Mouse (Mus musculus) embryonic facial prominence, embryonic 14.5 days (tissue): ENCODE data around the gene Lactb. TPM values are rescaled to one million over a fixed set of nuclear protein-coding genes. Genes with fewer than 3 reads are reported as not detected.
A peak's percentile ranks its signal among the peaks of the same experiment; 100 is the strongest.

ENCODE experiments used
- ATAC-seq: fragments of 200-750 bp; cut with Nextera tagmentation; 2 replicates; pipeline ENCODE4 v1.8.0; 2017; ENCODE audit warnings: low read depth, moderate number of reproducible peaks, moderate TSS enrichment
- DNase-seq: peaks from one replicate; pipeline ENCODE4 v3.0.0-alpha.2; 2015; ENCODE audit warnings: low spot score
- H3K27ac ChIP-seq: fragments of 300-500 bp; sonication (generic); replicated peaks from 2 replicates; pipeline ENCODE4 v1.5.1; 2014; ENCODE audit warnings: low read depth, mild to moderate bottlenecking, low read length, moderate library complexity
- H3K27me3 ChIP-seq: fragments of 300-500 bp; sonication (generic); replicated peaks from 2 replicates; pipeline ENCODE4 v1.6.1; 2014; ENCODE audit warnings: low read length; ENCODE audit not compliant: control insufficient read depth, insufficient read depth
- H3K36me3 ChIP-seq: fragments of 300-500 bp; sonication (generic); 2 replicates; pipeline ENCODE4 v1.6.1; 2014; ENCODE audit warnings: low read length, mixed read lengths; ENCODE audit not compliant: control insufficient read depth, insufficient read depth
- H3K4me1 ChIP-seq: fragments of 300-500 bp; sonication (generic); 2 replicates; pipeline ENCODE4 v1.6.1; 2014; ENCODE audit warnings: antibody characterized with exemption, low read length; ENCODE audit not compliant: control insufficient read depth, insufficient read depth
- H3K4me2 ChIP-seq: fragments of 300-500 bp; sonication (generic); 2 replicates; pipeline ENCODE4 v1.6.1; 2014; ENCODE audit warnings: low read depth, mild to moderate bottlenecking, low read length, moderate library complexity, mixed read lengths
- H3K4me3 ChIP-seq: fragments of 300-500 bp; sonication (generic); 2 replicates; pipeline ENCODE4 v1.5.1; 2014; ENCODE audit warnings: low read depth, mild to moderate bottlenecking, low read length
- H3K9ac ChIP-seq: fragments of 300-500 bp; sonication (generic); 2 replicates; pipeline ENCODE4 v1.6.1; 2014; ENCODE audit warnings: low read depth, mild to moderate bottlenecking, low read length, moderate library complexity, mixed read lengths
- H3K9me3 ChIP-seq: fragments of 300-500 bp; sonication (generic); 2 replicates; pipeline ENCODE4 v1.6.1; 2016; ENCODE audit warnings: low read length; ENCODE audit not compliant: control insufficient read depth
- WGBS: fragments of 180-500 bp; shearing (Covaris S2); extraction: QIAGEN DNeasy Blood & Tissue Kit; methylation state at CpG from one replicate; pipeline ENCODE4 v1.1.7; 2014; 5-methylcytosine and 5-hydroxymethylcytosine counted together
- polyA plus RNA-seq: library from polyadenylated mRNA; unstranded; fragments of >200 nt; fragmentation: Nextera tagmentation; extraction: Ambion mirVana; gene quantifications from 2 replicates; pipeline ENCODE4 v1.2.1, GENCODE M21; 2014

The Lactb gene
- polyA plus RNA-seq, 1 experiment from 2014 or later: 9.8 TPM

- no peak overlapping the region for H3K4me2 ChIP-seq
- no peak for DNase-seq
These were observed 4.2 kb downstream of the Lactb start for GRCm38 (mm10) chr9:66971116-66971515.

GRCm38 (mm10) chr9:66967492-66967891 is 7.8 kb downstream of the Lactb start:
- no peaks in the 10 kb centered on the region for H3K9me3 ChIP-seq
- no peak for ATAC-seq
- H3K9ac ChIP-seq: no peak overlapping the region
- H3K27ac ChIP-seq: no peak overlapping the region
- H3K27me3 ChIP-seq: no peaks in the 10 kb centered on the region
- no peak overlapping the region for H3K4me2 ChIP-seq
- no peaks in the 10 kb centered on the region for H3K4me1 ChIP-seq
- H3K36me3 ChIP-seq: peaks cover 26% of the 10 kb centered on the region
- H3K4me3 ChIP-seq: no peak overlapping the region
- DNase-seq: no peak
- WGBS: 80% methylated on average over 8 of the region's 8 CpGs

More at GRCm38 (mm10) chr9:66971116-66971515, 4.2 kb downstream of the Lactb start:
- no peak overlapping the region for H3K27ac ChIP-seq
- WGBS: 93% methylated on average over 8 of the region's 8 CpGs
- H3K27me3 ChIP-seq: no peaks in the 10 kb centered on the region
- no peak for ATAC-seq
- H3K9me3 ChIP-seq: no peaks in the 10 kb centered on the region
- no peak overlapping the region for H3K4me3 ChIP-seq
- peaks cover 8% of the 10 kb centered on the region; the same call in 1 of the 2 replicates for H3K4me1 ChIP-seq
- H3K9ac ChIP-seq: no peak overlapping the region
- H3K36me3 ChIP-seq: peaks cover 22% of the 10 kb centered on the region

GRCm38 (mm10) chr9:66961478-66961877 is 13.8 kb downstream of the Lactb start:
- WGBS: 81% methylated on average over 3 of the region's 3 CpGs
- Histone ChIP-seq H3K36me3 (0 out of 2 replicates have a peak, but pooled peaks cover 3% of the 10 kb centered on the region), H3K27me3 (no peaks in the 10 kb centered on the region), H3K9ac (no peak overlapping the region), H3K4me1 (no peaks in the 10 kb centered on the region), H3K27ac (no peak overlapping the region), H3K9me3 (no peaks in the 10 kb centered on the region), H3K4me2 (no peak overlapping the region), H3K4me3 (no peak overlapping the region)
- no peak for ATAC-seq
- no peak for DNase-seq

GRCm38 (mm10) chr9:66957451-66957850 is 17.8 kb downstream of the Lactb start:
- Histone ChIP-seq H3K4me3 (no peak overlapping the region), H3K4me2 (no peak overlapping the region), H3K27ac (no peak overlapping the region), H3K36me3 (0 out of 2 replicates have a peak, but pooled peaks cover 3% of the 10 kb centered on the region), H3K9ac (no peak overlapping the region), H3K4me1 (no peaks in the 10 kb centered on the region), H3K9me3 (no peaks in the 10 kb centered on the region), H3K27me3 (no peaks in the 10 kb centered on the region)
- WGBS: 88% methylated on average over 3 of the region's 3 CpGs
- no peak for DNase-seq
- ATAC-seq: no peak

GRCm38 (mm10) chr9:66952886-66953285 is 22.4 kb downstream of the Lactb start:
- 73% methylated on average over 2 of the region's 2 CpGs for WGBS
- no peak overlapping the region for H3K4me3 ChIP-seq
- H3K4me1 ChIP-seq: no peaks in the 10 kb centered on the region
- H3K9me3 ChIP-seq: no peaks in the 10 kb centered on the region
- ATAC-seq (no peak), DNase-seq (no peak)
- peaks cover 14% of the 10 kb centered on the region for H3K36me3 ChIP-seq
- no peak overlapping the region for H3K27ac ChIP-seq
- no peak overlapping the region for H3K9ac ChIP-seq
- H3K27me3 ChIP-seq: no peaks in the 10 kb centered on the region
- no peak overlapping the region for H3K4me2 ChIP-seq

- Histone ChIP-seq H3K27ac (no peak overlapping the region), H3K4me3 (no peak overlapping the region), H3K27me3 (no peaks in the 10 kb centered on the region), H3K9ac (no peak overlapping the region), H3K4me2 (no peak overlapping the region), H3K9me3 (no peaks in the 10 kb centered on the region), H3K36me3 (peaks cover 17% of the 10 kb centered on the region), H3K4me1 (no peaks in the 10 kb centered on the region)
- DNase-seq (no peak), ATAC-seq (no peak)
- 78% methylated on average over 8 of the region's 8 CpGs for WGBS
These were observed 23.0 kb downstream of the Lactb start for GRCm38 (mm10) chr9:66952321-66952720.

GRCm38 (mm10) chr9:66948536-66948935 is 26.7 kb downstream of the Lactb start:
- 92% methylated on average over 2 of the region's 2 CpGs for WGBS
- Histone ChIP-seq H3K4me1 (peaks cover 5% of the 10 kb centered on the region; the same call in 1 of the 2 replicates), H3K9me3 (no peaks in the 10 kb centered on the region), H3K4me3 (no peak overlapping the region), H3K4me2 (no peak overlapping the region), H3K27ac (no peak overlapping the region), H3K27me3 (no peaks in the 10 kb centered on the region), H3K9ac (no peak overlapping the region), H3K36me3 (peaks cover 14% of the 10 kb centered on the region)
- no peak for ATAC-seq
- DNase-seq: no peak

GRCm38 (mm10) chr9:66945647-66946641 is 29.3 kb downstream of the Lactb start, which contains the start of gene Rps27l:
Rps27l (plus strand) TSS chr9:66946086.
- DNase-seq: peak; percentile 96
- Histone ChIP-seq H3K4me1 (peaks cover 9% of the 10 kb centered on the region; the same call in 1 of the 2 replicates), H3K9me3 (no peaks in the 10 kb centered on the region), H3K36me3 (peaks cover 14% of the 10 kb centered on the region), H3K4me3 (peak within 1 kb of the TSS; percentile 98), H3K4me2 (peak within 1 kb of the TSS; percentile 68), H3K27ac (peak within 1 kb of the TSS; percentile 97), H3K9ac (peak within 1 kb of the TSS; percentile 93), H3K27me3 (no peaks in the 10 kb centered on the region)
- peak; percentile 99 for ATAC-seq
- WGBS: under 1% methylated on average over 70 of the region's 77 CpGs
